Mouse (Mus musculus) lung, embryonic 14.5 days (tissue): ENCODE measurements around the gene Olfr218. TPM values are rescaled to one million over a fixed set of nuclear protein-coding genes. Genes with fewer than 3 reads are reported as not detected.

Source experiments
- ATAC-seq: fragments of 200-750 bp; cut with Nextera tagmentation; 2 replicates; pipeline ENCODE4 v1.8.0; 2017; ENCODE audit warnings: mild to moderate bottlenecking, moderate TSS enrichment, moderate library complexity; ENCODE audit not compliant: insufficient read depth
- DNase-seq: peaks from one replicate; pipeline ENCODE4 v3.0.0-alpha.2; 2015
- H3K27ac ChIP-seq: fragments of 300-500 bp; sonication (generic); 2 replicates; pipeline ENCODE4 v1.5.1; 2014; ENCODE audit warnings: low read depth, mild to moderate bottlenecking, moderate library complexity
- H3K27me3 ChIP-seq: fragments of 300-500 bp; sonication (generic); 2 replicates; pipeline ENCODE4 v1.6.1; 2014; ENCODE audit warnings: low read length, control low read depth; ENCODE audit not compliant: insufficient read depth
- H3K36me3 ChIP-seq: fragments of 300-500 bp; sonication (generic); 2 replicates; pipeline ENCODE4 v1.6.1; 2014; ENCODE audit warnings: control low read depth; ENCODE audit not compliant: insufficient read depth
- H3K4me1 ChIP-seq: fragments of 300-500 bp; sonication (generic); 2 replicates; pipeline ENCODE4 v1.6.1; 2014; ENCODE audit warnings: antibody characterized with exemption, control low read depth; ENCODE audit not compliant: insufficient read depth
- H3K4me2 ChIP-seq: fragments of 300-500 bp; sonication (generic); 2 replicates; pipeline ENCODE4 v1.6.1; 2014; ENCODE audit warnings: mild to moderate bottlenecking
- H3K4me3 ChIP-seq: fragments of 300-500 bp; sonication (generic); 2 replicates; pipeline ENCODE4 v1.5.1; 2014; ENCODE audit warnings: low read depth, low read length
- H3K9ac ChIP-seq: fragments of 300-500 bp; sonication (generic); 2 replicates; pipeline ENCODE4 v1.6.1; 2014
- H3K9me3 ChIP-seq: fragments of 300-500 bp; sonication (generic); 2 replicates; pipeline ENCODE4 v1.6.1; 2016; ENCODE audit warnings: low read depth, low read length, control low read depth
- CTCF ChIP-seq: IDR thresholded peaks from 2 replicates; pipeline ENCODE4 v1.5.1; 2016; ENCODE audit warnings: antibody characterized with exemption, low read depth
- WGBS: fragments of 180-500 bp; shearing (Covaris S2); extraction: QIAGEN DNeasy Blood & Tissue Kit; methylation state at CpG from one replicate; pipeline ENCODE4 v1.1.7; 2014; 5-methylcytosine and 5-hydroxymethylcytosine counted together
- polyA plus RNA-seq: library from polyadenylated mRNA; unstranded; fragments of >200 nt; fragmentation: Nextera tagmentation; extraction: Ambion mirVana; gene quantifications from 2 replicates; pipeline ENCODE4 v1.2.1, GENCODE M21; 2014

Olfr218 gene
- not detected in 2 replicates for polyA plus RNA-seq

GRCm38 (mm10) chr1:173197508-173197907 lies at the start of gene Olfr218:
TSS of gene Olfr218 (plus strand) at chr1:173197808.
- Histone ChIP-seq H3K4me3 (no peak within 1 kb of the TSS), H3K4me1 (no peaks in the 10 kb centered on the region), H3K27ac (no peak within 1 kb of the TSS), H3K9me3 (no peaks in the 10 kb centered on the region), H3K9ac (no peak within 1 kb of the TSS), H3K4me2 (no peak within 1 kb of the TSS), H3K36me3 (no peaks in the 10 kb centered on the region), H3K27me3 (no peaks in the 10 kb centered on the region)
- no peak for TF ChIP-seq CTCF
- DNase-seq (no peak), ATAC-seq (no peak)
- 71% methylated on average over 5 of the region's 5 CpGs for whole genome bisulfite sequencing

GRCm38 (mm10) chr1:173174154-173174842 lies 23.3 kb upstream of the Olfr218 start:
- H3K4me3 ChIP-seq: no peak overlapping the region
- no peak for ATAC-seq
- H3K9me3 ChIP-seq: no peaks in the 10 kb centered on the region
- H3K36me3 ChIP-seq: no peaks in the 10 kb centered on the region
- H3K4me2 ChIP-seq: no peak overlapping the region
- no peak for TF ChIP-seq CTCF
- H3K9ac ChIP-seq: no peak overlapping the region
- H3K4me1 ChIP-seq: no peaks in the 10 kb centered on the region
- no peaks in the 10 kb centered on the region for H3K27me3 ChIP-seq
- H3K27ac ChIP-seq: no peak overlapping the region
- no peak for DNase-seq

- TF ChIP-seq CTCF: no peak
- Histone ChIP-seq H3K27ac (no peak within 1 kb of the TSS), H3K36me3 (no peaks in the 10 kb centered on the region), H3K4me2 (no peak within 1 kb of the TSS), H3K9me3 (no peaks in the 10 kb centered on the region), H3K27me3 (no peaks in the 10 kb centered on the region), H3K9ac (no peak within 1 kb of the TSS), H3K4me1 (no peaks in the 10 kb centered on the region), H3K4me3 (no peak within 1 kb of the TSS)
- WGBS: 53% methylated on average over 3 of the region's 3 CpGs
- ATAC-seq (no peak), DNase-seq (no peak)
Measured at GRCm38 (mm10) chr1:173190540-173190939, 7.1 kb upstream of the Olfr218 start, which contains the start of gene Olfr1406. TSS of gene Olfr1406 (minus strand) at chr1:173190640.

- 43% methylated on average over 3 of the region's 3 CpGs for WGBS
- DNase-seq: no peak
- TF ChIP-seq CTCF: no peak
- Histone ChIP-seq H3K9ac (no peak overlapping the region), H3K36me3 (no peaks in the 10 kb centered on the region), H3K9me3 (no peaks in the 10 kb centered on the region), H3K4me1 (no peaks in the 10 kb centered on the region), H3K27me3 (no peaks in the 10 kb centered on the region), H3K4me3 (no peak overlapping the region), H3K4me2 (no peak overlapping the region), H3K27ac (no peak overlapping the region)
- ATAC-seq: no peak
Measured at GRCm38 (mm10) chr1:173192059-173192458, 5.5 kb upstream of the Olfr218 start.

- no peak for TF ChIP-seq CTCF
- 75% methylated on average over 2 of the region's 2 CpGs for WGBS
- no peaks in the 10 kb centered on the region for H3K27me3 ChIP-seq
Measured at GRCm38 (mm10) chr1:173196359-173196758, 1.2 kb upstream of the Olfr218 start.

GRCm38 (mm10) chr1:173212092-173212491 lies 14.5 kb downstream of the Olfr218 start, which contains the start of gene Olfr1404:
TSS of gene Olfr1404 (plus strand) at chr1:173212392.
- DNase-seq (no peak), ATAC-seq (no peak)
- H3K9ac ChIP-seq: no peak within 1 kb of the TSS
- no peak within 1 kb of the TSS for H3K4me2 ChIP-seq
- H3K9me3 ChIP-seq: no peaks in the 10 kb centered on the region
- no peaks in the 10 kb centered on the region for H3K27me3 ChIP-seq
- no peaks in the 10 kb centered on the region for H3K36me3 ChIP-seq
- H3K27ac ChIP-seq: no peak within 1 kb of the TSS
- H3K4me1 ChIP-seq: no peaks in the 10 kb centered on the region
- no peak within 1 kb of the TSS for H3K4me3 ChIP-seq
- WGBS: 67% methylated on average over 5 of the region's 5 CpGs
- TF ChIP-seq CTCF: no peak

More at GRCm38 (mm10) chr1:173196359-173196758, 1.2 kb upstream of the Olfr218 start:
- no peak overlapping the region for H3K4me3 ChIP-seq
- DNase-seq (no peak), ATAC-seq (no peak)
- no peak overlapping the region for H3K27ac ChIP-seq
- H3K9ac ChIP-seq: no peak overlapping the region
- H3K4me2 ChIP-seq: no peak overlapping the region
- no peaks in the 10 kb centered on the region for H3K4me1 ChIP-seq
- no peaks in the 10 kb centered on the region for H3K9me3 ChIP-seq
- H3K36me3 ChIP-seq: no peaks in the 10 kb centered on the region

- no peak overlapping the region for H3K4me3 ChIP-seq
- no peak overlapping the region for H3K4me2 ChIP-seq
- no peak for TF ChIP-seq CTCF
- H3K27ac ChIP-seq: no peak overlapping the region
- no peaks in the 10 kb centered on the region for H3K4me1 ChIP-seq
- DNase-seq (no peak), ATAC-seq (no peak)
- no peak overlapping the region for H3K9ac ChIP-seq
- H3K27me3 ChIP-seq: no peaks in the 10 kb centered on the region
- no peaks in the 10 kb centered on the region for H3K36me3 ChIP-seq
- no peaks in the 10 kb centered on the region for H3K9me3 ChIP-seq
- 81% methylated on average over 3 of the region's 3 CpGs for WGBS
Measured at GRCm38 (mm10) chr1:173216481-173216880, 18.9 kb downstream of the Olfr218 start.
